Mouse (Mus musculus) ES-Bruce4 (cell line): ENCODE results near the gene Rnft1. TPM values are rescaled to one million over a fixed set of nuclear protein-coding genes. Genes with fewer than 3 reads are reported as not detected.

Experiments used
- H3K27ac ChIP-seq: 2 replicates; pipeline ENCODE4 v1.5.1; 2012; ENCODE audit warnings: low read length, inconsistent platforms; ENCODE audit not compliant: insufficient read depth
- H3K27me3 ChIP-seq: 2 replicates; pipeline ENCODE4 v1.6.1; 2012; ENCODE audit warnings: mild to moderate bottlenecking, low read length, inconsistent platforms; ENCODE audit not compliant: control insufficient read depth, poor library complexity, insufficient read depth, severe bottlenecking
- H3K36me3 ChIP-seq: 2 replicates; pipeline ENCODE4 v1.6.1; 2012; ENCODE audit warnings: inconsistent platforms, mild to moderate bottlenecking, low read length, moderate library complexity; ENCODE audit not compliant: control insufficient read depth, poor library complexity, insufficient read depth, severe bottlenecking
- H3K4me1 ChIP-seq: one replicate; pipeline ENCODE4 v1.8.1; 2011; ENCODE audit warnings: low read length; ENCODE audit not compliant: control insufficient read depth, insufficient read depth
- H3K4me3 ChIP-seq: 2 replicates; pipeline ENCODE4 v1.5.1; 2011; ENCODE audit warnings: low read depth, mild to moderate bottlenecking, low read length
- H3K9ac ChIP-seq: 2 replicates; pipeline ENCODE4 v1.6.1; 2012; ENCODE audit warnings: low read depth, mild to moderate bottlenecking, inconsistent platforms; ENCODE audit not compliant: poor library complexity, severe bottlenecking
- H3K9me3 ChIP-seq: replicated peaks from 2 replicates; pipeline ENCODE4 v1.6.1; 2012; ENCODE audit warnings: mild to moderate bottlenecking, low read length, inconsistent platforms; ENCODE audit not compliant: control insufficient read depth, poor library complexity, insufficient read depth, severe bottlenecking
- CTCF ChIP-seq: IDR thresholded peaks from one replicate; pipeline ENCODE4 v1.8.1; 2011; ENCODE audit warnings: low read depth, low read length
- EP300 ChIP-seq: IDR thresholded peaks from 2 replicates; pipeline ENCODE4 v1.6.1; 2011; ENCODE audit warnings: low read depth, low read length; ENCODE audit not compliant: insufficient read depth
- POLR2A ChIP-seq: IDR thresholded peaks from one replicate; pipeline ENCODE4 v1.8.1; 2011; ENCODE audit warnings: low read length; ENCODE audit not compliant: insufficient read depth
- polyA plus RNA-seq: library from polyadenylated mRNA; stranded (reverse); fragments of >200 nt; gene quantifications from 2 replicates; pipeline ENCODE4 v1.2.4, GENCODE M21; 2011; ENCODE audit warnings: low read depth; ENCODE audit not compliant: missing spikeins, insufficient read depth, insufficient read length

Rnft1 gene
- polyA plus RNA-seq, 1 experiment: 25.0 TPM

- TF ChIP-seq CTCF (no peak), EP300 (no peak), POLR2A (no peak)
- H3K9me3 ChIP-seq: no peaks in the 10 kb centered on the region
- H3K9ac ChIP-seq: no peak overlapping the region
- H3K27me3 ChIP-seq: no peaks in the 10 kb centered on the region
- H3K36me3 ChIP-seq: no peaks in the 10 kb centered on the region
- H3K4me3 ChIP-seq: no peak overlapping the region
- no peaks in the 10 kb centered on the region for H3K4me1 ChIP-seq
- H3K27ac ChIP-seq: no peak overlapping the region
These were observed 11.7 kb upstream of the Rnft1 start for GRCm38 (mm10) chr11:86472771-86473171.

DNA sequence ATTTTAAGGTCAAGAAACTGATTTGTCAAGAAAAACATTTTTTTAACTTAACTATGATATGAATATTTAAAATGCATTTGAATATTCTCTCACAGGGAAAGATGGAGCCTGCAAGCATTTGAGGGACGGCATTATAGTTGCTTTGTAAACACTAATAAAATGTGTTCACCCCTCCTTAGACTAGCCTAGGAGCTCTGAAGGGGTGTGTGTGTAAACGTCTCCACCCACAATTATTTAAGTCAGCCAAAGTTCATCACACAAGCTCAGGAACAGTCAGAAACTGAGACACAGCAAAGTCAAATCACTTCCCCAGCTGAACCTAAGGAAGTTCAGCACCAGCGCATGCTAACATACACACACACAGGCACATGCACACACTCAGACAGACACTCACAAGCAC, 10.9 kb upstream of the Rnft1 start:
- H3K36me3 ChIP-seq: no peaks in the 10 kb centered on the region
- no peaks in the 10 kb centered on the region for H3K4me1 ChIP-seq
- TF ChIP-seq EP300 (no peak), POLR2A (no peak), CTCF (no peak)
- no peak overlapping the region for H3K27ac ChIP-seq
- no peaks in the 10 kb centered on the region for H3K27me3 ChIP-seq
- no peaks in the 10 kb centered on the region for H3K9me3 ChIP-seq
- H3K4me3 ChIP-seq: no peak overlapping the region
- no peak overlapping the region for H3K9ac ChIP-seq

- no peaks in the 10 kb centered on the region for H3K27me3 ChIP-seq
- no peak overlapping the region for H3K27ac ChIP-seq
- H3K4me1 ChIP-seq: no peaks in the 10 kb centered on the region
- no peak for TF ChIP-seq EP300
- no peaks in the 10 kb centered on the region for H3K9me3 ChIP-seq
- peaks cover 3% of the 10 kb centered on the region for H3K36me3 ChIP-seq
- peak overlapping the region; percentile 88 for H3K4me3 ChIP-seq
- H3K9ac ChIP-seq: peak overlapping the region; percentile 79
These were observed 553 bp downstream of the Rnft1 start for GRCm38 (mm10) chr11:86484910-86485510.

DNA sequence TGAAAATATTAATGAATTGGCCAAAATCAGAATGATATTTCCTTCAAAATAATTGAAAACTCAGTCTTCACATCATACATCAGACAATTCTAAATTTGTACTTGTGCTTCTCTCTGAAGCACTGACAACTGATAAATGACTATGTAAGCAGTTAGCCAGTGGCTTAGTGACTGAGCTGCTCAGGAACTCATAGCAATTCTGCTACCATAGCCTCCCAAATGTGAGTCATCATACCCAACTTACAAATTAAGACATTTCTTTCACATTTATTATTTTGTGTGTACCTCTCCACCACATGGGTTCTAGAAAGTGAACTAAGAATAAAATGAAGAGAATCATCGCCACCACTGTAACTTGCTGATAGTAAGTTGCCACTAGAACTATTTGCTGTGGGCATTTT, 6.3 kb downstream of the Rnft1 start:
- H3K27ac ChIP-seq: no peak overlapping the region
- H3K36me3 ChIP-seq: peaks cover 25% of the 10 kb centered on the region
- no peak overlapping the region for H3K9ac ChIP-seq
- no peak overlapping the region for H3K4me3 ChIP-seq
- H3K27me3 ChIP-seq: no peaks in the 10 kb centered on the region
- no peaks in the 10 kb centered on the region for H3K4me1 ChIP-seq
- TF ChIP-seq CTCF: no peak
- TF ChIP-seq EP300: no peak
- no peak for TF ChIP-seq POLR2A
- no peaks in the 10 kb centered on the region for H3K9me3 ChIP-seq

- Histone ChIP-seq H3K36me3 (peaks cover 17% of the 10 kb centered on the region), H3K9me3 (no peaks in the 10 kb centered on the region)
- no peak for TF ChIP-seq CTCF
- no peak for TF ChIP-seq EP300
- no peak for TF ChIP-seq POLR2A
These were observed 12.9 kb downstream of the Rnft1 start for GRCm38 (mm10) chr11:86497356-86497755.

GRCm38 (mm10) chr11:86497908-86498307, 13.5 kb downstream of the Rnft1 start:
- H3K9me3 ChIP-seq: no peaks in the 10 kb centered on the region
- peak overlapping the region; percentile 42; the same call in 1 of the 2 replicates for H3K27ac ChIP-seq
- no peaks in the 10 kb centered on the region for H3K27me3 ChIP-seq
- peaks cover 5% of the 10 kb centered on the region for H3K4me1 ChIP-seq
- peaks cover 17% of the 10 kb centered on the region for H3K36me3 ChIP-seq
- no peak overlapping the region for H3K9ac ChIP-seq
- no peak overlapping the region for H3K4me3 ChIP-seq
- TF ChIP-seq POLR2A (no peak), CTCF (peak; percentile 66)

More at GRCm38 (mm10) chr11:86497356-86497755, 12.9 kb downstream of the Rnft1 start:
- peaks cover 5% of the 10 kb centered on the region for H3K4me1 ChIP-seq
- no peak overlapping the region for H3K27ac ChIP-seq
- no peak overlapping the region for H3K9ac ChIP-seq
- no peak overlapping the region for H3K4me3 ChIP-seq
- H3K27me3 ChIP-seq: no peaks in the 10 kb centered on the region
